Mouse (Mus musculus) MEL-GATA-1-ER (cell line): ENCODE results near the gene Krit1.
"Not testable (repeated sequence)": the region's sequence is repeated elsewhere in the genome, so short reads cannot be mapped to it uniquely, and the experiment has no call there.

Source experiments
- DNase-seq: peaks from one replicate; pipeline ENCODE4 v3.0.0-alpha.2; 2012; ENCODE audit warnings: low read depth; ENCODE audit errors: extremely low read depth

Gene Krit1

GRCm38 (mm10) chr5:3886862-3887261 lies 83.9 kb downstream of the Krit1 start:
- not testable (repeated sequence) for DNase-seq

DNA sequence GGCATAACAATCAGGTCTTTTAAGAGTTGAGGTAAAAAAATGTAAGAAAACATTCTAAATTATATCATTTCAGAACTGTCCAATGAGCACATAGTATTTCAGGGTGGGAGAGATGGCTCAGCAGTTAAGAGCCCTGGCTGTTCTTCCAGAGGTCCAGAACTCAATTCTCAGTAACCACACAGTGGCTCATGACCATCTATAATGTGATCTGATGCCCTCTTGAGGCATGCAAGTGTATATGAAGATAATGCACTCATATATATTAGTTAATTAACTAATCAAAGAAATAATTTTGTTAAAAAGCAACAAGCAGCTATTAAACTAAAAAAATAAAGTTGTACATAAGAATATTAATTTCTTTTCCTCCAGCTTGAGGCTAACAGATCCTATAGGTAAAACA lies 86.2 kb downstream of the Krit1 start:
- DNase-seq: no peak

GRCm38 (mm10) chr5:3893459-3894293 lies 90.7 kb downstream of the Krit1 start, which contains the start of gene Mterf1a:
Gene Mterf1a, minus strand, starts transcription at chr5:3893933.
- DNase-seq: peak; percentile 18

DNA sequence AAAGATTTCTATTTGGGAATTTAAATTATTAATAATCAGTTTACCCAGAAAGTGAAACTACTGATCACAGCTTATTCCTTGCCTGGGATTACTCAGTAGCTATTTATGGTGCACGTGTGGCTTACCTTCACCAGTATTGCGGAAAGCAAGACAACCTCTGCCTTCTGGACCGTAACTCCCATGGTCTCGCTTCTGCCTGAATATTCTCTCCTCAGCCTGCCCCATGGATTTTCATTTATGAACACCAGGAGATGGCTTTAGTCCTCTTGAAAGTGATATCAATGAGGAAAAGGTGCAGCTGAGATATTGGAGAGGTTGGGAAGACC lies 91.3 kb downstream of the Krit1 start:
- DNase-seq: not testable (repeated sequence)
